Mouse (Mus musculus): ENCODE measurements around the gene Sfxn5.

The Sfxn5 gene

GRCm38 (mm10) chr6:85333000-85333669, at the start of gene Sfxn5:
Gene Sfxn5, minus strand, starts transcription at chr6:85333422.
- peak; percentile 91 for DNase-seq (ENCODE audit: low spot score)

GRCm38 (mm10) chr6:85382791-85383190, 49.6 kb upstream of the Sfxn5 start:
- DNase-seq (ENCODE audit: low spot score): no peak

- DNase-seq (ENCODE audit: low spot score): no peak
Observed at GRCm38 (mm10) chr6:85381648-85382020, 48.4 kb upstream of the Sfxn5 start.

GRCm38 (mm10) chr6:85380901-85381647, 47.9 kb upstream of the Sfxn5 start:
- DNase-seq (ENCODE audit: low spot score): no peak

GRCm38 (mm10) chr6:85380201-85380900, 47.1 kb upstream of the Sfxn5 start:
- DNase-seq (ENCODE audit: low spot score): no peak

- no peak for DNase-seq (ENCODE audit: low spot score)
Observed at GRCm38 (mm10) chr6:85378629-85379028, 45.4 kb upstream of the Sfxn5 start.

GRCm38 (mm10) chr6:85377876-85378275, 44.7 kb upstream of the Sfxn5 start:
- DNase-seq (ENCODE audit: low spot score): no peak

- DNase-seq (ENCODE audit: low spot score): no peak
Observed at GRCm38 (mm10) chr6:85377066-85377734, 44.0 kb upstream of the Sfxn5 start.

GRCm38 (mm10) chr6:85374734-85375114, 41.5 kb upstream of the Sfxn5 start:
- DNase-seq (ENCODE audit: low spot score): peak; percentile 86

- DNase-seq (ENCODE audit: low spot score): no peak
Observed at GRCm38 (mm10) chr6:85373951-85374733, 40.9 kb upstream of the Sfxn5 start, which contains the start of gene Rab11fip5. Gene Rab11fip5, minus strand, starts transcription at chr6:85374634.

GRCm38 (mm10) chr6:85373066-85373860, 40.0 kb upstream of the Sfxn5 start:
- no peak for DNase-seq (ENCODE audit: low spot score)

GRCm38 (mm10) chr6:85372496-85372895, 39.3 kb upstream of the Sfxn5 start:
- no peak for DNase-seq (ENCODE audit: low spot score)

GRCm38 (mm10) chr6:85371859-85372405, 38.7 kb upstream of the Sfxn5 start:
- DNase-seq (ENCODE audit: low spot score): no peak

- DNase-seq (ENCODE audit: low spot score): no peak
Observed at GRCm38 (mm10) chr6:85370666-85371430, 37.6 kb upstream of the Sfxn5 start.

GRCm38 (mm10) chr6:85370041-85370440, 36.8 kb upstream of the Sfxn5 start:
- DNase-seq (ENCODE audit: low spot score): no peak

GRCm38 (mm10) chr6:85369181-85369860, 36.1 kb upstream of the Sfxn5 start:
- DNase-seq (ENCODE audit: low spot score): no peak

- DNase-seq (ENCODE audit: low spot score): no peak
Observed at GRCm38 (mm10) chr6:85368722-85369121, 35.5 kb upstream of the Sfxn5 start.

- DNase-seq (ENCODE audit: low spot score): no peak
Observed at GRCm38 (mm10) chr6:85368166-85368565, 34.9 kb upstream of the Sfxn5 start.

GRCm38 (mm10) chr6:85366387-85366786, 33.2 kb upstream of the Sfxn5 start:
- DNase-seq (ENCODE audit: low spot score): no peak

Measured in urinary bladder, postnatal 10 days (tissue).